Mouse (Mus musculus) heart, adult 10 weeks (tissue): ENCODE measurements around the gene Rtn3. TPM values are rescaled to one million over a fixed set of nuclear protein-coding genes. Genes with fewer than 3 reads are reported as not detected.

Experiments
- polyA plus RNA-seq: library from polyadenylated mRNA; stranded (reverse); fragments of 350-450 nt; fragmentation: Illumina TruSeq; extraction: RNeasy Lipid Tissue Mini Kit (QIAGEN cat#74804); gene quantifications from one replicate; pipeline ENCODE4 v1.2.3, GENCODE M21; 2014; ENCODE audit warnings: low read depth, low replicate concordance

The Rtn3 gene
- polyA plus RNA-seq, result 85.5 TPM

DNA sequence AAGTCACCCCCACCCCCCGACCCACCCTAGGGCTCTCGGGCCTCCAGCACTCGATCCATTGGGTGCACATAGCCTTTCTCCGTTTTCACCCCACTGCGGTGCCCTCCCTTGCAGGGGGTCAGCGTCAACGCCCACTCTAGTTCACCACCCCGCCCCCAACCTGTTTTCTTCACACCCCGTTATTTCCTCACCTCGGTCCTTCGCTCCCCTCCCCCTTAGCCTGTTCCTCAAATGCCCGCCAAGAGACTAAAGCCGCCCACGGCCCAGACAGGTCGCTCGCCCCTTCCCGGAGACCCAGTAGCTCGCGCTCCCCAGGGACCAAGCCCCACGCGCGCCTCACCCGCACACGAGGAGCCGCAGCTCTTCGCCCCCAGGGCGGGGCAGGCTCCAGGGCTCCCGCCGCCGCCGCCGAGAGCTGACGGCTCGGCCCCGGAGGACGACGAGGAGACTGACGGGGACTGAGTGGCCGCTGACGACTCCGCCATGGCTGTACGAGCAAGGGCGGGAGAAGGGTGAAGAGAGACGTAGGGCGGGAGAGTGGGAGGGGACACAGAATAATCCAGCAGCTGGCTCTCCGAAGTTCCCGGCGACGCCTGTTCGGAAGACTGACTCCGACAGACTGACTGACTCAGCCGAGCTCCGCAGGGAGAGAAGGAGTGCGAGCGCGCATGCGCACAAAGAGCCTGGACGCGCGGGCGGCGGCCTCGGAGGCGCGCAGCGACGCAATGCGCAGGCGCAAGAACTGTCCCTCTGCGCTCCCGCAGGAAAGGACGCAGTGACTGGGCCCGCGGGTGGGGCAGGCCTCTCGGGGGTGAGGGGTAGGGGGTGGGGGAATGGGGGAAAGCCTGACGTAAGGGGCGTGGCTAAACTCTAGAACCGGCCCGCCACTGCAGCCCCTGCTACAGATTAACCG is at the start of gene Rtn3:
Gene Rtn3, minus strand, starts transcription at position 683 of the 913 bp plus-strand sequence.

DNA sequence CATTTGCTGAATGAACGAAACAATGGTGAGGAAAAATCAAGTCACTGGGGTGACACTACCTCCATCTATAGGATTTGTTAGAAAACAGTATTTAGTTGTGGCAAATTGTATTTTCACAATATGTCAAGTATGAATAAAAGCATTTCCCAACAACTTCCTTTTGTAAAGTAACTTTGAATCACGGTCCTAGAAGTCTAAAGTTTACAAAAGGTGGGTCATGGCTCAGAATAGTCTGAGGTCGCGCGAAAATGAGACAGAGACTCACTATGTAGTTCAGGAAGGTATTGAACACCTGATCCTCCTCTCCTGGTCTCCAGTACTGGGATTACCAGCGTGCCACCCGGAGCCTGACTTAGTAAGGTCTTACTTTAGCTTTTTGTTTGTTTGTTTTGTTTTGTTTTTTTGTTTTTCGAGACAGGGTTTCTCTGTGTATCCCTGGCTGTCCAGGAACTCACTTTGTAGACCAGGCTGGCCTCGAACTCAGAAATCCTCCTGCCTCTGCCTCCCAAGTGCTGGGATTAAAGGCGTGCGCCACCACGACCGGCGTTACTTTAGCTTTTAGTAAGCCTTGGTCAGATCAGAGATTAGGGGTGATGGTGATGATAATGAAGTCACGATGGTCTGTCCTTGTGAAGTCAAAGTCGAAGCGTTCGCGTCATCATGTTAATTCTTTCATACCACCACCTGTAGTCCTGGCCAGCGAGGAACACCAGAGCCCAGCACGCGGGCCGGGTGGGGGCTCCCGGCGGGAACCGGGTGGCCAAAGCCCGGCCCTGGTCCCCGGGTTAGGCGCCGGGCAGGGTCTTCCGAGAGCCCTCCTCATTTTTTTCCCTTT is 10.5 kb upstream of the Rtn3 start, which contains the start of gene Atl3:
Gene Atl3, plus strand, starts transcription at position 689 of the 835 bp plus-strand sequence.

DNA sequence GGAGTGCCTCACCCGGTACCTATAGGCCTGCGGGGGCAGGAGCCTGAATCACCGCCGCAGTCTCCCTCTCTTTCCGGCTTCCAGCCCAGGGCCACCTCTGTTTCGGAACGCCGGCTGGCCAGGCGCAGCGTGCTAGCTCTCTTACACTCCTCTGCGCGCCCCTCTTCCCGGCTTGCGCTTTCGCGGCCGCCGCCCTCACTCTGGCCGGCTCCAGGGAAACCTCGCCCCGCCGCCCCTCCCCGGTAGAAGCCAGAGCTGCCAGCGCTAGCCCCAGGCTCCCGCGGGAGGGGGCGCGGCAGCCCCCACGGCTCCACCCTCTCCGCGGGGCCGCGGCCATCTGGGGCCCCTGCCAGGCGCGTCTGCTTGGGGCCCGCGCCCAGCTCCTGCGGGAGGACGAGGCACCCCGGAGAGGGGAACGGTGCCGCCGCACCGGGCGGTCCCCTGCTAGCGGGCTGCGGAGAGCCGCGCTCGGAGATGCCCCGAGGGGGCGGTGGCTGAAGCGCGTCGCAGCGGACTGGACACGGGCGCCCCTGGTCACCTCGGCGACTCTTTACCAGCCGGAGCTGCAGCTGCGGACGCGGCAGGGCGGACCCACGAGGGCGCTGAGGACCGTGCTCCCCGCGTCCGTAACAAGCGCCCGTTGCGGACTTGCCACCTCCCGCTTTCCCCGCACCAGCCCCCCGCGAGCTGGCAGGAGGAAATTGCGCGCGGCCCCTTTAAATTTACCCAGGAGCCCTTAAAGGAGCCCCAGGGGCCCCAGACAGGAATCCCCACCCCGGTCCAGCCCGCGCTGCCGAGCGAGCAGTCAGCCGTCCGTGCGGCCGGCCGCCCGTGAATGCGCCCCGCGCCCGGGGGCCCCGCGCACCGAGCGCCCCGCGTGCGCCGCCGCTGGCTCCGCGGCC is 66.0 kb downstream of the Rtn3 start, which contains the start of gene 2700081O15Rik:
Gene 2700081O15Rik, plus strand, starts transcription at position 792 of the 902 bp plus-strand sequence.

DNA sequence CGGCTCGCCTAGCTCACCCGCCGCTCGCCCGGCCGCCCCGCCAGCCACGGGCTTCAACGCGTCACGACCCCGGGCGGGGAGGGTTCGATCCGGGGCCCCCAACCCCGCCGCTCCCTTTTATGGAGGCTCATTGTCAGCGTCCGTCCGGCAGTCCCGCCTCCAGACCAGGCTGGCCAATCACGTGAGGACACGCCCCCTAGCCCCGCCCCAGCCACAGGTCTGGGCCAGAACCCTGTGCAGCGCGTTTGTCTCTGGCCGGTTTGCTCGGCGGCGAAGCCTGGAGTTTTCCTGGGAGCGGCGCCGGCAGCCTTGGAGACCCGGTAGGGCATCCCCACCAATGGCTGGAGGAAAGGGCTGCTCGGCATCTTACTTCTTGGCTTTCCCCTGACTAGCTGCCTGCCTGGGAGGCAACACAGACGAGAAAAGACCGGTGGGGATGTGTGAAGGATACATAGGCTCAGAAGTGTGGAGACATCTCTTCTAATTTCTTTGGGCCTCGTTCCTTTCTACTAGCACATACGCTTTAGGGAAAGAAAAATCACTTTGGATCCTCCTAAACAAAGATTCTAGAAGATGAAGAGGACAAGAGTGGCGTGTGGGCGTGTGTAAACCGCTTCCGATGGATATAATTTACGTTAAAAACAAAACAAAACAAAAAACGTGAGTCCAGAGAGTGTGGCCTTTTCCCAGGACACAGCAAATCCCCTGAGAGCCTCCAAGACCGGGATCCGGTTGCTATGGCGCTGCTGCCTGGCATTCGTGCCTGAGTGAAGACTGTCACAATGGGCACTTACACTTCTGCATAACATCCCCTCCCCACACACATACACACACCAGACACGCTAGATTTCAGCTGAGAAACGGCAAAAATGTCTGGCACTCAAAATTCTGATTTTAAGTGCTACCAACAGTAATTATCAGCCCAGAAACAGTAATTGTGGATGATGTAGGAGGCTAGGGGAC is 99.9 kb downstream of the Rtn3 start, which contains the start of gene Spindoc:
Gene Spindoc, minus strand, starts transcription at position 92 of the 963 bp plus-strand sequence.

Other genes starting within 250 kb of the Rtn3 start
- gene Naa40, start 242.1 kb downstream of the Rtn3 start, polyA plus RNA-seq, result 27.8 TPM
- 7.4 TPM for gene Rcor2, start 216.0 kb downstream of the Rtn3 start, polyA plus RNA-seq
- gene Mark2, start 141.4 kb downstream of the Rtn3 start, polyA plus RNA-seq, result 31.5 TPM
- 8.9 TPM for gene Spindoc, start 100.3 kb downstream of the Rtn3 start, polyA plus RNA-seq
- gene 2700081O15Rik, start 65.7 kb downstream of the Rtn3 start, polyA plus RNA-seq, result 15.0 TPM
- 12.7 TPM for gene Atl3, start 10.8 kb upstream of the Rtn3 start, polyA plus RNA-seq
- gene Pla2g16, start 74.2 kb upstream of the Rtn3 start, polyA plus RNA-seq, result 108 TPM
- 0.34 TPM for gene Lgals12, start 123.9 kb upstream of the Rtn3 start, polyA plus RNA-seq
- not detected for gene Hrasls5, start 129.3 kb upstream of the Rtn3 start, polyA plus RNA-seq
- not detected for gene Slc22a19, start 228.0 kb upstream of the Rtn3 start, polyA plus RNA-seq